Mouse (Mus musculus) ES-E14 (cell line): ENCODE data around the gene Mrtfb. TPM values are rescaled to one million over a fixed set of nuclear protein-coding genes. Genes with fewer than 3 reads are reported as not detected.

Experiments
- DNase-seq: peaks from one replicate; pipeline ENCODE4 v3.0.0-alpha.2; 2013; ENCODE audit warnings: low read depth, low spot score
- H3K27ac ChIP-seq: 2 replicates; pipeline ENCODE4 v1.5.1; 2012; ENCODE audit warnings: low read depth, mild to moderate bottlenecking, low read length, moderate library complexity, mixed read lengths; ENCODE audit not compliant: poor library complexity, insufficient read depth, severe bottlenecking
- H3K36me3 ChIP-seq: 2 replicates; pipeline ENCODE4 v1.6.1; 2012; ENCODE audit warnings: mild to moderate bottlenecking, low read length, moderate library complexity, mixed read lengths; ENCODE audit not compliant: control insufficient read depth, poor library complexity, insufficient read depth, severe bottlenecking
- H3K4me1 ChIP-seq, 2 experiments: fragments of 150-350 bp in 1 of 2; sonication (generic) in 1 of 2; 2 replicates each; pipeline ENCODE4 v1.6.1; 2012; ENCODE audit warnings: low read length in 2 of 2, mild to moderate bottlenecking in 1 of 2, mixed read lengths in 1 of 2; ENCODE audit not compliant: control insufficient read depth in 2 of 2, insufficient read depth in 2 of 2, poor library complexity in 1 of 2
- H3K4me3 ChIP-seq, 2 experiments: fragments of 150-350 bp in 1 of 2; sonication (generic) in 1 of 2; 2 replicates each; pipeline ENCODE4 v1.5.1; 2012; ENCODE audit warnings: low read length in 2 of 2, low read depth in 1 of 2, mild to moderate bottlenecking in 1 of 2, mixed read lengths in 1 of 2; ENCODE audit not compliant: insufficient read depth in 1 of 2, poor library complexity in 1 of 2, severe bottlenecking in 1 of 2
- H3K9ac ChIP-seq: 2 replicates; pipeline ENCODE4 v1.6.1; 2012; ENCODE audit warnings: low read depth, mild to moderate bottlenecking, low read length, mixed read lengths; ENCODE audit not compliant: poor library complexity, insufficient read depth, severe bottlenecking
- H3K9me3 ChIP-seq: fragments of 150-350 bp; sonication (generic); 2 replicates; pipeline ENCODE4 v1.6.1; 2012; ENCODE audit warnings: low read depth, mild to moderate bottlenecking, low read length; ENCODE audit not compliant: control insufficient read depth, insufficient read depth
- CHD2 ChIP-seq: IDR thresholded peaks from 2 replicates; pipeline ENCODE4 v1.6.1; 2014; ENCODE audit warnings: mild to moderate bottlenecking, low read depth, low read length, inconsistent platforms
- HCFC1 ChIP-seq: IDR thresholded peaks from 2 replicates; pipeline ENCODE4 v1.6.1; 2012; ENCODE audit warnings: low read length, inconsistent platforms, borderline replicate concordance; ENCODE audit not compliant: insufficient read depth
- MAFK ChIP-seq: IDR thresholded peaks from 2 replicates; pipeline ENCODE4 v1.6.1; 2014; ENCODE audit warnings: mild to moderate bottlenecking, low read depth, low read length, inconsistent platforms; ENCODE audit not compliant: insufficient read depth
- ZC3H11A ChIP-seq: IDR thresholded peaks from 2 replicates; pipeline ENCODE4 v1.6.1; 2012; ENCODE audit warnings: low read depth, mild to moderate bottlenecking, inconsistent platforms, low read length, borderline replicate concordance
- ZNF384 ChIP-seq: IDR thresholded peaks from 2 replicates; pipeline ENCODE4 v1.6.1; 2012; ENCODE audit warnings: low read depth, low read length, inconsistent platforms
- in situ Hi-C, 2 experiments: fragments of 600-800 bp; cut with MboI; formaldehyde crosslinking; loops; one replicate each; pipeline ENCODE4 v1.15.1; 2025; ENCODE audit warnings: low sequenced_read_pairs in 2 of 2, inconsistent platforms in 1 of 2; ENCODE audit not compliant: unreplicated experiment in 2 of 2
- total RNA-seq: library from RNA; depleted of rRNA; stranded (reverse); fragments of 300-350 nt; gene quantifications from 2 replicates; pipeline ENCODE4 v1.2.3, GENCODE M21; 2012

Mrtfb gene
- total RNA-seq, 1 experiment = 9.6 TPM

- Histone ChIP-seq H3K36me3 (no peaks in the 10 kb centered on the region), H3K4me3 (no peak overlapping the region), H3K27ac (no peak overlapping the region), H3K9me3 (no peaks in the 10 kb centered on the region), H3K4me1 (peaks cover 0 to 7% of the 10 kb centered on the region in 2 experiments; a peak in 1 of 4 replicates), H3K9ac (no peak overlapping the region)
- DNase-seq = no peak
- no peak for TF ChIP-seq HCFC1
- no peak for TF ChIP-seq ZC3H11A
- no peak for TF ChIP-seq CHD2
- in situ Hi-C loops = no loop called here
Measured at GRCm38 (mm10) chr16:13428806-13429205, 172.5 kb downstream of the Mrtfb start.

GRCm38 (mm10) chr16:13429921-13430606 lies 173.8 kb downstream of the Mrtfb start:
- no peak overlapping the region for H3K4me3 ChIP-seq
- no peak for DNase-seq
- H3K9ac ChIP-seq = no peak overlapping the region
- H3K9me3 ChIP-seq = no peaks in the 10 kb centered on the region
- H3K27ac ChIP-seq = no peak overlapping the region
- H3K4me1 ChIP-seq = peaks cover 0 to 7% of the 10 kb centered on the region in 2 experiments; a peak in 1 of 4 replicates
- in situ Hi-C loops = no loop called here
- H3K36me3 ChIP-seq = no peaks in the 10 kb centered on the region
- TF ChIP-seq ZNF384 = no peak
- TF ChIP-seq MAFK = no peak
- TF ChIP-seq CHD2 = no peak
- TF ChIP-seq HCFC1 = no peak
- TF ChIP-seq ZC3H11A = no peak

DNA sequence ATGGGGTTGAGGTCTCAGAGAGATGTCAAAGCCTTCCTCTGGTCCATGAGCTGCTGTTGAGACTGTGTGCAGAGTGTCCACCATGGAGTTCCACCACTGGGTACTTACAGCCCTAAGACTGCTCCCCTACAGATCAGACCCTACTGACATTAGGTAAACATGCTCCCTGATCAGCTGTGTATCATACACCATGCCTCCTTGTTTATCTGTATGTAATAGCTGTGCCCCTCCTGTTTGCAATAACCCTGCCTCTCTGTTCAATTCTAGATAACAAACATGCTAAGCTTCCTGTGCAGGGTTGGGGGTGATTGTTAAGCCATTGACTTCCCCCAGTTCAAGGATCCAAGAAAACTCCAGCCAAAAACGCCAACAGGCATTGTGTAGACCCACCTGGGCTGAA lies 174.7 kb downstream of the Mrtfb start:
- no peak for TF ChIP-seq ZC3H11A
- no peak for TF ChIP-seq HCFC1
- no peak for TF ChIP-seq ZNF384
- no peak for TF ChIP-seq CHD2
- TF ChIP-seq MAFK = no peak
- in situ Hi-C loops = no loop called here
- Histone ChIP-seq H3K9ac (no peak overlapping the region), H3K4me1 (peaks cover 0 to 7% of the 10 kb centered on the region in 2 experiments; a peak in 1 of 4 replicates), H3K9me3 (no peaks in the 10 kb centered on the region), H3K36me3 (no peaks in the 10 kb centered on the region), H3K27ac (no peak overlapping the region), H3K4me3 (no peak overlapping the region)
- no peak for DNase-seq

DNA sequence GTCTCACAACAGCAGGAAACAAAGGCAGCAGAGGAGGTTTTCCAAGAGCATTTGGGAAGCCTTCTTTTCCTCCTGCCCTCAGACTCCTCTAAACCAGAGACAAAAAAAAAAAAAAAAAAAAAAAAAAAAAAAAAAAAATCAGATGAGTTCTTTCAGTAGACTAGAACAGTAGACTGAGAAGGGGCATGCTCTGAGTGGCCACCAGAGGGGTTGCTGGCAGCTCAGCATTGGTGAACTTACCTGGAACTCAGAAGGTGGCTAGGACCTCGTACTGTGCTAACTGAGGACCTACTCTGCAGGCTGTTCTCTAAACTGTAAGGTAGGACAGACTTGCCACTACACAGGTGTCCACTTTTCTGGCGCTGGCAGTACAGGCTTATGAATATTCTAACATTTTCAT lies 179.3 kb downstream of the Mrtfb start:
- Histone ChIP-seq H3K9me3 (no peaks in the 10 kb centered on the region), H3K27ac (no peak overlapping the region), H3K4me1 (peaks cover 0 to 2% of the 10 kb centered on the region in 2 experiments; a peak in 1 of 4 replicates), H3K9ac (no peak overlapping the region), H3K36me3 (no peaks in the 10 kb centered on the region), H3K4me3 (no peak overlapping the region)
- no peak for DNase-seq
- in situ Hi-C loops = no loop called here
- no peak for TF ChIP-seq HCFC1
- peak; percentile 94 for TF ChIP-seq ZNF384
- no peak for TF ChIP-seq ZC3H11A
- no peak for TF ChIP-seq MAFK
